Mouse (Mus musculus) small intestine, adult 2 months (tissue): ENCODE data around the gene Itm2c. TPM values are rescaled to one million over a fixed set of nuclear protein-coding genes. Genes with fewer than 3 reads are reported as not detected.

Source experiments
- H3K27ac ChIP-seq: fragments of 200-500 bp; 2 replicates; pipeline ENCODE4 v1.5.1; 2012; ENCODE audit warnings: low read depth, low read length, control low read depth, inconsistent platforms; ENCODE audit not compliant: insufficient read depth
- H3K27me3 ChIP-seq: fragments of 200-500 bp; 2 replicates; pipeline ENCODE4 v1.6.1; 2012; ENCODE audit warnings: mild to moderate bottlenecking, moderate library complexity, low read length, inconsistent platforms; ENCODE audit not compliant: control insufficient read depth, insufficient read depth
- H3K36me3 ChIP-seq: fragments of 200-500 bp; 2 replicates; pipeline ENCODE4 v1.6.1; 2012; ENCODE audit warnings: mild to moderate bottlenecking, low read length, control low read depth, inconsistent platforms; ENCODE audit not compliant: control insufficient read depth, insufficient read depth
- H3K4me1 ChIP-seq: fragments of 200-500 bp; 2 replicates; pipeline ENCODE4 v1.6.1; 2012; ENCODE audit warnings: low read length, inconsistent platforms, mixed read lengths; ENCODE audit not compliant: control insufficient read depth, insufficient read depth, insufficient read length
- H3K4me3 ChIP-seq: fragments of 200-500 bp; 2 replicates; pipeline ENCODE4 v1.5.1; 2012; ENCODE audit warnings: low read depth, mild to moderate bottlenecking, control low read depth, inconsistent platforms, low read length, moderate library complexity
- CTCF ChIP-seq: fragments of 200-500 bp; IDR thresholded peaks from 2 replicates; pipeline ENCODE4 v1.5.1; 2012; ENCODE audit warnings: low read depth, mild to moderate bottlenecking, control low read depth, inconsistent platforms, low read length, moderate library complexity, mixed read lengths; ENCODE audit not compliant: insufficient replicate concordance, insufficient read length; ENCODE audit errors: extremely low read depth
- POLR2A ChIP-seq: fragments of 200-500 bp; IDR thresholded peaks from 2 replicates; pipeline ENCODE4 v1.6.1; 2012; ENCODE audit warnings: low read depth, mild to moderate bottlenecking, control low read depth, inconsistent platforms, low read length, moderate library complexity
- WGBS: fragments of 180-500 bp; shearing (Covaris S2); methylation state at CpG from one replicate; pipeline ENCODE4 v1.1.7; 2018; 5-methylcytosine and 5-hydroxymethylcytosine counted together
- polyA plus RNA-seq: library from polyadenylated mRNA; depleted of rRNA; stranded (reverse); fragments of >200 nt; gene quantifications from 2 replicates; pipeline ENCODE4 v1.2.3, GENCODE M21; 2012

Gene Itm2c
- polyA plus RNA-seq, 1 experiment = 95.0 TPM

DNA sequence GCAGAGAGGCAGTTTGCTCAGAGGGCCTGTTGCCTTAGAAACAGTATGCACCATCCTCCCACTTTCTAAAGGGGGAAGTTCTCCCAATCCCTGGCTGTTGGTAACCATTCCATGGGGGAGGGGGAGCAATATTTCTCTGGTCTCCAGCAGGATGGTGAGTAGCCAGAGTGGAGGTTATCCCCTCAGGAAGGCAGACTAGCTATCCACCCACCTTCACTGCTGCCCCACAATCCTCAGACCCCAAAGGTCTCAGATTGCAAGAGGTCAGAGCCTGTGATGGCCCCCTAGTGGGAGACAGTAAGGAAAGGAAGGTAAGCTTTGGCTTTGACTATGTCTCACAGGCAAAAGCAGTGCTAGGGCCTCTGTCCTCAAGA, 5.3 kb downstream of the Itm2c start:
- no peak overlapping the region for H3K4me3 ChIP-seq
- TF ChIP-seq POLR2A (no peak), CTCF (peak; percentile 9; the same call in 1 of the 2 replicates)
- H3K27ac ChIP-seq = no peak overlapping the region
- no peaks in the 10 kb centered on the region for H3K27me3 ChIP-seq
- peaks cover 13% of the 10 kb centered on the region; the same call in 1 of the 2 replicates for H3K36me3 ChIP-seq
- peaks cover 11% of the 10 kb centered on the region; the same call in 1 of the 2 replicates for H3K4me1 ChIP-seq

DNA sequence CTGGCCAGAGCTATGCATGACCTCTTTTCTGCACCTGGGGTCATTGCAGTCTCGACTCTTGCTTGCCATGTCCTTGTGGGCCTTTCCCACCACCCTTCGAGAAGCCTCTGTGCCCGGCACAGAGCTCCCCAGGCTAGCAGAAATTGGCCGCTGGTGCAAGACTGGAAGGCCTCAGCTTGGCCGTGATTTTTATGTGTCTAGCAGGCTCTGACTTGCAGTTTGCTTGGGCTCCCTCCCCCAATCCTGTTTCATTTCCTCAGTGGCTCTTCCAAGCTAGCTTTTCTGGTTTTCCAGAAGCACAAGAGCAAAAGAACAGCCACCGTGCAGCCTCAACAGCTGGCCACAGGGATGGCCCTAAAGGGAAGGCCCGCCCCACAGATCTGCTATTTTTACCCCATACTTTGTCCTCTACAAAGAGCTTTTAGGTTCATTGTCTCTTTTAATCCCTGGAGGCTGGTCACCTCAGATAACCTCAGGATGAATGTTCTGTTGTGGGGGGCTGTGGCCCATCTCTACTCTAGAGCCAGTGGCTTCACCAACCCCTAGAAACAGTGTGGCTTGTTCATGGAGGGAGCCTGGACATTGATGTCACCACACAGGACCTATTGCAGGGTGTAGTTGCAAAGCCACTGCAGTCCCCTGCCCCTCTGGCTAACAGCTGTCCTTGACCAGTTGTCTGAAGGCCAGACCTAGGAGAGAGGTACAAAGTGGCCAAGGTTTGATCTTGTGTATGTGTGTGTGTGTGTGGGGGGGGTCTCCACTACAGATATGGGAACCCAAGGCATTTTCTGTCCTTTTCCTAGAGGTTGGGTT, 6.6 kb downstream of the Itm2c start:
- no peak for TF ChIP-seq CTCF
- no peak for TF ChIP-seq POLR2A
- peaks cover 11% of the 10 kb centered on the region; the same call in 1 of the 2 replicates for H3K4me1 ChIP-seq
- 70% methylated on average over 7 of the region's 7 CpGs for WGBS

DNA sequence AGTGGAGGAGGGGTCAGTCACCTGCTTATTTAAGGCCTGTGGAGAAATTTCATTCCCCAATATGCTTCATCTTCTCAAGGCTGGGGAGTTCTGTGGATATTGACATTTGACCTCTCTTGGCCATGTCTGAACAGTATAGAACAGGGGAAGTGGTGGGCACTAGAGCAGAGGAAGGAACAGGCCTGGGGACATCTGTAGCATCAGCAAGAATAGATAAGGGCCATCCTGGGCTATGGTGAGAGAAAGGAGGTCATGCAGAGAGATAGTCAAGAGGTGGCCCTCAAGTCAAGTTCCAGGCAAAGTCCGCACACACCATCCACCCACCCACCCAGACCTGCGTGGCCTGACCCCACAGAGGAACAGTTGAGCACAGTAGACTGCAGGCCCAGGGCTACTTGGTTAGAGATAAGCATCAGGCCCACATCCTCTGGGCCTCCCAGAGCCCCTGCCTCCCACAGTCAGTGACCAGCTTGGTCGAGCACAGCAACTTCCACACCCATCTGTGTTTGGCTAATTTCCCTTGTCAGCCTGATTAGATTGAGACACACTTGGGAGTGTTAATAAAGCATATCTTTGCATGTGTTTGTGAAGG, 7.5 kb downstream of the Itm2c start:
- Histone ChIP-seq H3K27ac (no peak overlapping the region), H3K4me3 (no peak overlapping the region), H3K4me1 (peaks cover 11% of the 10 kb centered on the region; the same call in 1 of the 2 replicates), H3K27me3 (no peaks in the 10 kb centered on the region), H3K36me3 (peaks cover 33% of the 10 kb centered on the region)
- TF ChIP-seq CTCF (no peak), POLR2A (no peak)
- WGBS = 50% methylated on average over 3 of the region's 3 CpGs

More for the DNA sequence above, 6.6 kb downstream of the Itm2c start:
- Histone ChIP-seq H3K27me3 (no peaks in the 10 kb centered on the region), H3K27ac (no peak overlapping the region), H3K4me3 (no peak overlapping the region), H3K36me3 (peaks cover 25% of the 10 kb centered on the region)

DNA sequence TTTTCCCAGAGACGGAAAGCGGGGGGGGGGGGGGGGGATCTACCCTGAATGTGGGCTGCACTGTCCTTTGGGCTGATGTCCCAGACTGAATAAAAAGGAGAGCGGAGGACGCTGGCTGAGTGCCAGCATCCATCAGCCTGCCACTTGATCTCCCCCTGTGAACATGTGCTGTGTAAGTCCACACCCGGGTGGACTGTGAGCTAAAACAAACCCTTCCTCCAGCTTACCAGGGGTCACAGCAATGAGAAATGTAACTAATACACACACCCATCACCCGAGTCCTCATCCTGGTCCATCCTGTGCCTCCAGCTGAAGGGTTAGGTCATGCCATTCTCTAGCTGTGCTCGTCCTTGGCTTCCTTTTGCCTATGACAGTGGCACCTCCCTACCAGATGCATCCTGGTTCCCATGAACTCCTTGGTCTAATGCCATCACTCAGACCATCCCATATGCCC, 8.1 kb downstream of the Itm2c start:
- TF ChIP-seq POLR2A (no peak), CTCF (no peak)
- no peaks in the 10 kb centered on the region for H3K27me3 ChIP-seq
- no peak overlapping the region for H3K27ac ChIP-seq
- H3K36me3 ChIP-seq = peaks cover 38% of the 10 kb centered on the region
- no peak overlapping the region for H3K4me3 ChIP-seq
- 46% methylated on average over 7 of the region's 7 CpGs for WGBS
- peaks cover 11% of the 10 kb centered on the region; the same call in 1 of the 2 replicates for H3K4me1 ChIP-seq

DNA sequence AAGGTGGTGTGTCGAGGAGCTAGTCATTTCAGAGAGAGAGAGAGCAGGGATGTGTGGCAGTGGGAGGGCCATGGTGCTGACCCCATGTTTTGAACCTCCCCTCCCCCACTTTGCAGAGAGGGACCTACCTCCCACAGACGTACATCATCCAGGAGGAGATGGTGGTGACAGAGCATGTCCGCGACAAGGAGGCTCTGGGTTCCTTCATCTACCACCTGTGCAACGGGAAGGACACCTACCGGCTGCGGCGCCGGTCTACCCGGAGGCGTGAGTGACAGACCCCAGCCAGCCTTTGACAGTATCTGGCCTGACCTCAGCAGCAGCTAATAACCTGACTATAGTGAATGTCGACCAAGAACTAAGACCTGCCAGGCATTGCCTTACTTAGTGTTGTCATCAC, 12.8 kb downstream of the Itm2c start:
- Histone ChIP-seq H3K4me3 (no peak overlapping the region), H3K36me3 (peaks cover 49% of the 10 kb centered on the region), H3K27ac (no peak overlapping the region), H3K27me3 (no peaks in the 10 kb centered on the region), H3K4me1 (no peaks in the 10 kb centered on the region; the same call in 1 of the 2 replicates)
- TF ChIP-seq POLR2A (no peak), CTCF (no peak)
- WGBS = 93% methylated on average over 12 of the region's 12 CpGs

DNA sequence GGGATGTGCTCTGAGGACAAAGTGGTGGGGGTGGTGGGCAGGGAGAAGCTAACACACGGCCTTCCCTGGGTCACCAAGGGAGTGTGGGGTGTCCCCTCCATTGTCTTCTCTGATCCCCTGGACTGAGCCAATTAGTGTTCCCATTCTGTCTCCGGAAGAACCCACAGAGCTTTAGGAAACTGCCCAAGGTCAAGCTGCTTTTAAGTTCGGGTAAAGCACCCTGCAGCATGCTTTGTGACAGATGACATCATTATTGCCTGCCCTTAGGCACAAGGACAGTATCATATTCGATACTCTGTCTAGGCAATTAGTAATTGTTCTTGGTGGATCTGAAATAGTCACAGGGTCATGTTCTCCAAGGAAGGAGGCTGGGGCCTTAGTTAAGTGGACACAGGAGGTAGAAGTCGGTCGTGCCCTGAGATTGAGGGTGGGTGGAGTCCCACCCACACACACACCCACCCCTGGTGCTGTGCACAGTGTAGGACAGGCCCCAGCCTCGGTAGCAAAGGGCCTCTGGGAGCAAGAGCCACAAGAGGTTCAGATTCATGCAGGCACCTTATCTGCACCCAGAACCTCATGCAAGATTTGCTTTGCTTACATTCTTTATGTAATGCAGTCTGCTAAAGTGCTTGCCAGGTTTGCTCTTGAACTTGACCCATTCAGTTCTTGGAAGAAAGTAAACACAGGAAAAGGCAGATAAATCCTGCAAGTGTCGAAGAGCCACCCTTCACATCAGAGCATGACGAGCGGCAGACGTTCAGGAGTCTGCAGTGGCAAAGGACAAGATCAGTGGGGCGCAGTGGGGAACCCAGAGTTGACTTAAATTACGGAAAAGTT, 14.9 kb downstream of the Itm2c start:
- TF ChIP-seq CTCF = no peak
- TF ChIP-seq POLR2A = no peak
- peaks cover 40% of the 10 kb centered on the region for H3K36me3 ChIP-seq
- no peaks in the 10 kb centered on the region for H3K27me3 ChIP-seq
- H3K27ac ChIP-seq = no peak overlapping the region
- no peaks in the 10 kb centered on the region for H3K4me1 ChIP-seq
- WGBS = 53% methylated on average over 13 of the region's 13 CpGs
- H3K4me3 ChIP-seq = no peak overlapping the region
